Mouse (Mus musculus) adrenal gland, adult (tissue): ENCODE measurements around the gene Itpkb.

Experiments
- DNase-seq, 2 experiments: peaks; one replicate each; pipeline ENCODE4 v3.0.0; 2022 to 2023; ENCODE audit warnings: low spot score in 1 of 2; ENCODE audit not compliant: inconsistent age in 2 of 2

Itpkb gene

GRCm38 (mm10) chr1:180410306-180410705 is 80.0 kb downstream of the Itpkb start:
- DNase-seq, result peak; percentile 58 to 87

- DNase-seq, result peak in 1 of 2 experiments; percentile 61
These were observed 84.8 kb downstream of the Itpkb start for GRCm38 (mm10) chr1:180415064-180415463.

GRCm38 (mm10) chr1:180415836-180416235 is 85.6 kb downstream of the Itpkb start:
- peak in 1 of 2 experiments; percentile 67 for DNase-seq

- peak in 1 of 2 experiments; percentile 69 for DNase-seq
These were observed 86.8 kb downstream of the Itpkb start for GRCm38 (mm10) chr1:180417118-180417517.

GRCm38 (mm10) chr1:180419059-180419458 is 88.8 kb downstream of the Itpkb start:
- DNase-seq, result peak in 1 of 2 experiments; percentile 33

GRCm38 (mm10) chr1:180420496-180421164 is 90.3 kb downstream of the Itpkb start:
- DNase-seq, result peak; percentile 74 to 88

GRCm38 (mm10) chr1:180421165-180421909 is 91.1 kb downstream of the Itpkb start:
- peak; percentile 47 to 68 for DNase-seq

GRCm38 (mm10) chr1:180422076-180422828 is 92.0 kb downstream of the Itpkb start:
- peak; percentile 82 to 94 for DNase-seq

- DNase-seq, result peak; percentile 42 to 54
These were observed 92.8 kb downstream of the Itpkb start for GRCm38 (mm10) chr1:180423008-180423639.

GRCm38 (mm10) chr1:180423931-180424330 is 93.6 kb downstream of the Itpkb start:
- DNase-seq, result peak in 1 of 2 experiments; percentile 31

- DNase-seq, result no peak
These were observed 96.1 kb downstream of the Itpkb start for GRCm38 (mm10) chr1:180426405-180426804.

- peak in 1 of 2 experiments; percentile 38 for DNase-seq
These were observed 97.4 kb downstream of the Itpkb start for GRCm38 (mm10) chr1:180427685-180428084.

- peak; percentile 71 to 94 for DNase-seq
These were observed 97.9 kb downstream of the Itpkb start for GRCm38 (mm10) chr1:180428101-180428712.

- no peak for DNase-seq
These were observed 98.6 kb downstream of the Itpkb start for GRCm38 (mm10) chr1:180428871-180429270.

- DNase-seq, result no peak
These were observed 99.5 kb downstream of the Itpkb start for GRCm38 (mm10) chr1:180429819-180430218.

- DNase-seq, result peak in 1 of 2 experiments; percentile 27
These were observed 101.5 kb downstream of the Itpkb start for GRCm38 (mm10) chr1:180431833-180432232.

GRCm38 (mm10) chr1:180433098-180433538 is 102.8 kb downstream of the Itpkb start:
- peak in 1 of 2 experiments; percentile 17 for DNase-seq

- peak; percentile 61 to 82 for DNase-seq
These were observed 103.7 kb downstream of the Itpkb start for GRCm38 (mm10) chr1:180433796-180434566.

- peak in 1 of 2 experiments; percentile 18 for DNase-seq
These were observed 104.6 kb downstream of the Itpkb start for GRCm38 (mm10) chr1:180434925-180435324.

GRCm38 (mm10) chr1:180439496-180439895 is 109.2 kb downstream of the Itpkb start:
- peak in 1 of 2 experiments; percentile 45 for DNase-seq
